Mouse (Mus musculus): ENCODE measurements around the gene Lrrc3b. TPM values are rescaled to one million over a fixed set of nuclear protein-coding genes. Genes with fewer than 3 reads are reported as not detected.

The Lrrc3b gene
- polyA plus RNA-seq, 1 experiment from 2014 or later = 1.1 TPM

GRCm38 (mm10) chr14:15384532-15384931 is 54.3 kb downstream of the Lrrc3b start:
- H3K4me1 ChIP-seq (replicated peaks) = no peaks in the 10 kb centered on the region
- WGBS = 72% methylated on average over 5 of the region's 5 CpGs
- H3K9ac ChIP-seq (replicated peaks) = no peak overlapping the region
- no peaks in the 10 kb centered on the region for H3K27me3 ChIP-seq
- H3K36me3 ChIP-seq = no peaks in the 10 kb centered on the region
- ATAC-seq (ENCODE audit: insufficient number of reproducible peaks, insufficient read depth, low FRiP score, low TSS enrichment, low read depth) = no peak
- H3K9me3 ChIP-seq = no peaks in the 10 kb centered on the region
- no peak overlapping the region for H3K4me2 ChIP-seq
- no peak overlapping the region for H3K4me3 ChIP-seq (replicated peaks)
- H3K27ac ChIP-seq = no peak overlapping the region

GRCm38 (mm10) chr14:15383133-15383532 is 55.7 kb downstream of the Lrrc3b start:
- Histone ChIP-seq H3K36me3 (no peaks in the 10 kb centered on the region), H3K4me3 (replicated peaks) (no peak overlapping the region), H3K9me3 (no peaks in the 10 kb centered on the region), H3K9ac (replicated peaks) (no peak overlapping the region), H3K4me2 (no peak overlapping the region), H3K27ac (no peak overlapping the region), H3K4me1 (replicated peaks) (no peaks in the 10 kb centered on the region), H3K27me3 (no peaks in the 10 kb centered on the region)
- ATAC-seq (ENCODE audit: insufficient number of reproducible peaks, insufficient read depth, low FRiP score, low TSS enrichment, low read depth) = no peak
- WGBS = 35% methylated on average over 2 of the region's 2 CpGs

GRCm38 (mm10) chr14:15377368-15377767 is 61.4 kb downstream of the Lrrc3b start:
- 81% methylated on average over 2 of the region's 2 CpGs for WGBS
- Histone ChIP-seq H3K27me3 (no peaks in the 10 kb centered on the region), H3K9me3 (no peaks in the 10 kb centered on the region), H3K4me1 (replicated peaks) (no peaks in the 10 kb centered on the region), H3K4me3 (replicated peaks) (no peak overlapping the region), H3K9ac (replicated peaks) (no peak overlapping the region), H3K36me3 (no peaks in the 10 kb centered on the region), H3K4me2 (no peak overlapping the region), H3K27ac (no peak overlapping the region)
- ATAC-seq (ENCODE audit: insufficient number of reproducible peaks, insufficient read depth, low FRiP score, low TSS enrichment, low read depth) = no peak

- WGBS = 90% methylated on average over 1 of the region's 1 CpGs
Observed at GRCm38 (mm10) chr14:15376786-15377185, 62.0 kb downstream of the Lrrc3b start.

GRCm38 (mm10) chr14:15374271-15374670 is 64.5 kb downstream of the Lrrc3b start:
- no peak overlapping the region for H3K4me3 ChIP-seq (replicated peaks)
- H3K27me3 ChIP-seq = no peaks in the 10 kb centered on the region
- H3K4me1 ChIP-seq (replicated peaks) = no peaks in the 10 kb centered on the region
- H3K27ac ChIP-seq = no peak overlapping the region
- H3K36me3 ChIP-seq = no peaks in the 10 kb centered on the region
- H3K9ac ChIP-seq (replicated peaks) = no peak overlapping the region
- H3K9me3 ChIP-seq = no peaks in the 10 kb centered on the region
- H3K4me2 ChIP-seq = no peak overlapping the region
- no peak for ATAC-seq (ENCODE audit: insufficient number of reproducible peaks, insufficient read depth, low FRiP score, low TSS enrichment, low read depth)

More at GRCm38 (mm10) chr14:15376786-15377185, 62.0 kb downstream of the Lrrc3b start:
- no peak overlapping the region for H3K4me2 ChIP-seq
- H3K9me3 ChIP-seq = no peaks in the 10 kb centered on the region
- no peak overlapping the region for H3K27ac ChIP-seq
- H3K4me1 ChIP-seq (replicated peaks) = no peaks in the 10 kb centered on the region
- no peak overlapping the region for H3K4me3 ChIP-seq (replicated peaks)
- no peaks in the 10 kb centered on the region for H3K27me3 ChIP-seq
- no peak overlapping the region for H3K9ac ChIP-seq (replicated peaks)
- H3K36me3 ChIP-seq = no peaks in the 10 kb centered on the region
- ATAC-seq (ENCODE audit: insufficient number of reproducible peaks, insufficient read depth, low FRiP score, low TSS enrichment, low read depth) = no peak

- ATAC-seq (ENCODE audit: insufficient number of reproducible peaks, insufficient read depth, low FRiP score, low TSS enrichment, low read depth) = no peak
- no peak overlapping the region for H3K4me3 ChIP-seq (replicated peaks)
- 74% methylated on average over 1 of the region's 1 CpGs for WGBS
- H3K27ac ChIP-seq = no peak overlapping the region
- no peaks in the 10 kb centered on the region for H3K27me3 ChIP-seq
- no peaks in the 10 kb centered on the region for H3K4me1 ChIP-seq (replicated peaks)
- H3K9ac ChIP-seq (replicated peaks) = no peak overlapping the region
- no peak overlapping the region for H3K4me2 ChIP-seq
- no peaks in the 10 kb centered on the region for H3K9me3 ChIP-seq
- H3K36me3 ChIP-seq = no peaks in the 10 kb centered on the region
Observed at GRCm38 (mm10) chr14:15372985-15373384, 65.8 kb downstream of the Lrrc3b start.

GRCm38 (mm10) chr14:15365045-15365444 is 73.7 kb downstream of the Lrrc3b start:
- WGBS = 92% methylated on average over 6 of the region's 6 CpGs
- ATAC-seq (ENCODE audit: insufficient number of reproducible peaks, insufficient read depth, low FRiP score, low TSS enrichment, low read depth) = no peak
- no peak overlapping the region for H3K4me2 ChIP-seq

GRCm38 (mm10) chr14:15359893-15360292 is 78.9 kb downstream of the Lrrc3b start:
- Histone ChIP-seq H3K36me3 (no peaks in the 10 kb centered on the region), H3K27ac (no peak overlapping the region), H3K9me3 (no peaks in the 10 kb centered on the region), H3K4me1 (replicated peaks) (no peaks in the 10 kb centered on the region), H3K4me3 (replicated peaks) (no peak overlapping the region), H3K27me3 (no peaks in the 10 kb centered on the region), H3K9ac (replicated peaks) (no peak overlapping the region), H3K4me2 (no peak overlapping the region)
- 89% methylated on average over 1 of the region's 1 CpGs for WGBS
- no peak for ATAC-seq (ENCODE audit: insufficient number of reproducible peaks, insufficient read depth, low FRiP score, low TSS enrichment, low read depth)

More at GRCm38 (mm10) chr14:15365045-15365444, 73.7 kb downstream of the Lrrc3b start:
- no peak overlapping the region for H3K27ac ChIP-seq
- no peak overlapping the region for H3K9ac ChIP-seq (replicated peaks)
- H3K9me3 ChIP-seq = no peaks in the 10 kb centered on the region
- H3K36me3 ChIP-seq = no peaks in the 10 kb centered on the region
- no peaks in the 10 kb centered on the region for H3K27me3 ChIP-seq
- H3K4me3 ChIP-seq (replicated peaks) = no peak overlapping the region
- no peaks in the 10 kb centered on the region for H3K4me1 ChIP-seq (replicated peaks)

- no peak for ATAC-seq (ENCODE audit: insufficient number of reproducible peaks, insufficient read depth, low FRiP score, low TSS enrichment, low read depth)
- H3K36me3 ChIP-seq = no peaks in the 10 kb centered on the region
- no peaks in the 10 kb centered on the region for H3K9me3 ChIP-seq
- H3K27me3 ChIP-seq = no peaks in the 10 kb centered on the region
- no peak overlapping the region for H3K4me2 ChIP-seq
- H3K4me1 ChIP-seq (replicated peaks) = no peaks in the 10 kb centered on the region
- H3K9ac ChIP-seq (replicated peaks) = no peak overlapping the region
- no peak overlapping the region for H3K4me3 ChIP-seq (replicated peaks)
- H3K27ac ChIP-seq = no peak overlapping the region
- WGBS = 80% methylated on average over 3 of the region's 3 CpGs
Observed at GRCm38 (mm10) chr14:15359134-15359533, 79.7 kb downstream of the Lrrc3b start.

- no peak for ATAC-seq (ENCODE audit: insufficient number of reproducible peaks, insufficient read depth, low FRiP score, low TSS enrichment, low read depth)
- WGBS = 20% methylated on average over 3 of the region's 3 CpGs
- no peak overlapping the region for H3K4me3 ChIP-seq (replicated peaks)
Observed at GRCm38 (mm10) chr14:15355512-15355911, 83.3 kb downstream of the Lrrc3b start.

GRCm38 (mm10) chr14:15354299-15354698 is 84.5 kb downstream of the Lrrc3b start:
- Histone ChIP-seq H3K4me3 (replicated peaks) (no peak overlapping the region), H3K36me3 (no peaks in the 10 kb centered on the region), H3K9ac (replicated peaks) (no peak overlapping the region), H3K4me1 (replicated peaks) (no peaks in the 10 kb centered on the region), H3K27ac (no peak overlapping the region), H3K9me3 (no peaks in the 10 kb centered on the region), H3K4me2 (no peak overlapping the region), H3K27me3 (no peaks in the 10 kb centered on the region)
- ATAC-seq (ENCODE audit: insufficient number of reproducible peaks, insufficient read depth, low FRiP score, low TSS enrichment, low read depth) = no peak
- WGBS = 73% methylated on average over 5 of the region's 5 CpGs

More at GRCm38 (mm10) chr14:15355512-15355911, 83.3 kb downstream of the Lrrc3b start:
- H3K4me2 ChIP-seq = no peak overlapping the region
- H3K27ac ChIP-seq = no peak overlapping the region
- H3K9ac ChIP-seq (replicated peaks) = no peak overlapping the region
- no peaks in the 10 kb centered on the region for H3K4me1 ChIP-seq (replicated peaks)
- H3K27me3 ChIP-seq = no peaks in the 10 kb centered on the region
- H3K9me3 ChIP-seq = no peaks in the 10 kb centered on the region
- H3K36me3 ChIP-seq = no peaks in the 10 kb centered on the region

GRCm38 (mm10) chr14:15333130-15333529 is 105.7 kb downstream of the Lrrc3b start:
- no peak for ATAC-seq (ENCODE audit: insufficient number of reproducible peaks, insufficient read depth, low FRiP score, low TSS enrichment, low read depth)
- Histone ChIP-seq H3K4me1 (replicated peaks) (no peaks in the 10 kb centered on the region), H3K27ac (no peak overlapping the region), H3K9me3 (no peaks in the 10 kb centered on the region), H3K9ac (replicated peaks) (no peak overlapping the region), H3K4me3 (replicated peaks) (no peak overlapping the region), H3K4me2 (no peak overlapping the region), H3K36me3 (no peaks in the 10 kb centered on the region), H3K27me3 (no peaks in the 10 kb centered on the region)
- WGBS = 53% methylated on average over 2 of the region's 2 CpGs
